Mouse (Mus musculus) mouse trophoblast stem cell (cell line): Measurements from ENCODE around the gene Pkm.

Experiments used
- in situ Hi-C, 2 experiments: fragments of 300-500 bp; cut with MseI, MboI; formaldehyde crosslinking; loops; 2 replicates in 1 of 2; 3 replicates in 1 of 2; pipeline ENCODE4 v1.15.1; 2025

The Pkm gene

DNA sequence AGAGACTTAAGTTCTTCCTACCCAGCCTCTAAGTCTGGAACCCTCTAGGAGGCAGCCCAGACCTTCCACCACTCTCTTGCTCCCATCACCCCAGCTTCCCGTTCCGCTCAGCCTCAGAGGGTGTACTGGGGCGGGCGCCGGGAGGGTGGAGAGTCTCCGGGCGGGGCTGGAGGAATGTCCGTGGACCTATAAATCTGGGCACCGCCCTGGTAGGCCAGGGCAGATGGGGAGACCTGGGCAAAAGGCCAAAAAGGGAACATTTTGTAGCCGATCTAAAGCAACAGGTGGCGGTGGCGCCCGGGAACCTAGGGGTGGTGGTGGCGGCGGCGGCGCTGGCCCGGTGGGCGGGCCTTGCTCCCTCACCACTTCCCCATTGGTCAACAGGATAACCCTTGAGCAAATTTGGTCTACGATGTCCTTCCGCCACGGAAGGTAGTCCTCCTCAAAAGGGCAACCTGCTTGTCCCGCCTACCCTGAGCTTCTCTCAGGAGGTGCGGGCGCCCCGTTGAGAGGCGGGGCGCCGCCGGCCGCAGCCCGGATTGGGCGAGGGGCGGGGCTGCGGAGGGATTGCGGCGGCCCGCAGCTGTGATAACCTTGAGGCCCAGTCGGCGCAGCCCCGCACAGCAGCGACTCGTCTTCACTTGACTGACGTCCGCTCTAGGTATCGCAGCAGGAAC lies at the start of gene Pkm:
Pkm (plus strand) TSS at position 411 of the 677 bp plus-strand sequence.
- in situ Hi-C loops: no loop called here

DNA sequence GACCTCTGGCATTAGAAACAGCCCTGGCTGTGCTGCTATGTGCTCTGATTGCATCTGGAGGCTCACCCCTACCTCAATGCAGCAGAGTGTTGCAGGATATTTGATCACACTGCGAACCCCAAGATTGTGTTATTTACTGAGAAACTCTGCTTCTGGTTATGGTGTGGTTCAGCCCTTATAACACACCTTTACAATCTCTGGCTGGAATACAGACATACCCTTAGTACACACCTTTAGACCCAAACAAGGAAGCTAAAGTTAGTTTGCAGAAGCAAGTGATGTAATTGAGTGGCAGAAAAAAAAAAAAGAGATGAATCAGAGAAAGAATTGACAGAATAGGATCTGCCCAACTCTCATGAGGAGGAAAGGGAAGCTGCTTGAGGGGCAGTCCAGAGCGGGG lies 45.2 kb upstream of the Pkm start:
- in situ Hi-C loops: no loop called here

DNA sequence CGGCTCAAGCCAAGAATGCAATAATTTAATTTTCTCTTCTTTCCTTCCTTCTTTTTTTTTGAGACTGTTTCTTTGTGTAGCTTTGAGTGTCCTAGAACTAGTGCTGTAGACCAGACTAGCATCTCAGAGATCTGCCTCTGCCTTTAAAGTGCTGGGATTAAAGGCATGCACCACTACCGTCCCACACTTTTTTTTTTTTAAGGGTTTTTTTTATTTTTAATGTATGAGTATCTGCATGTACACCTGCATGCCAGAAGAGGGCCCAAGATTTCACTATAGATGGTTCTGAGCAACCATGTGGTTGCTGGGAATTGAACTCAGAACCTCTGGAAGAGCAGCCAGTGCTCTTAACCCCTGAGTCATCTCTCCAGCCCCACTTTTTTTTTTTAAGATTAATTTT lies 40.4 kb upstream of the Pkm start:
- in situ Hi-C loops: no loop called here

DNA sequence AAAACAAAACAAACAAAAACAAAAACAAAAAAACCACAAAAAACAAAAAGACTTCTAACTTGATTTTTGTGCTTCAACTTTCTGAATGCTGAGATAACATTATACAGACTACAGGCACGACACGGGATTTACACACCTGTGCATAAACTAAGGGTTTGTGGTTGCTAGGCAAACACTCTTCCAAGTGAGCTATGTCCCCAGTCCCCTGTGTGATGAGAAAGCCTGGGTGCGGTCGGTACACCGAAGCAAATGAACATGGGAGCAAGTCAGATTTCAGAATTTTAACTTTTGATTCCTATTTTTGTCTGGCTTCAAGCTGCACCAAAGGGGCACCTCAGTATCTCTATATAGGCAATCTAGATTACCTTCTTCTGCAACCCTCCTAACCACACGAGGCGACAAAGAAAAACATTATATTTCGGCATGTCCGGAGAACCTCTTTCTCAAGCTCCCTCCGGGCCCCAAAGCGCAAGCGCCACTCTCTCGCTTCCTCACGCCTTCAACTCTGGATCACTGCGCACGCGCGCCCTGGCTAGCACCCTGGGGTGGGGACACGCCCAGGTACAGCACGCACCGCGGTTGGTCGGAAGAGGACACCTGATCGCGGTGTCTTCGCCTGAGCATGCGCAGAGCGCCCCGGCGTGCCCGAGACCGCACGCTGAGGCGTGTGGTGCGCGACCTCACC lies 39.4 kb upstream of the Pkm start, which contains the start of gene Parp6:
Parp6 (plus strand) TSS at position 663 of the 685 bp plus-strand sequence.
- in situ Hi-C loops: no loop called here

DNA sequence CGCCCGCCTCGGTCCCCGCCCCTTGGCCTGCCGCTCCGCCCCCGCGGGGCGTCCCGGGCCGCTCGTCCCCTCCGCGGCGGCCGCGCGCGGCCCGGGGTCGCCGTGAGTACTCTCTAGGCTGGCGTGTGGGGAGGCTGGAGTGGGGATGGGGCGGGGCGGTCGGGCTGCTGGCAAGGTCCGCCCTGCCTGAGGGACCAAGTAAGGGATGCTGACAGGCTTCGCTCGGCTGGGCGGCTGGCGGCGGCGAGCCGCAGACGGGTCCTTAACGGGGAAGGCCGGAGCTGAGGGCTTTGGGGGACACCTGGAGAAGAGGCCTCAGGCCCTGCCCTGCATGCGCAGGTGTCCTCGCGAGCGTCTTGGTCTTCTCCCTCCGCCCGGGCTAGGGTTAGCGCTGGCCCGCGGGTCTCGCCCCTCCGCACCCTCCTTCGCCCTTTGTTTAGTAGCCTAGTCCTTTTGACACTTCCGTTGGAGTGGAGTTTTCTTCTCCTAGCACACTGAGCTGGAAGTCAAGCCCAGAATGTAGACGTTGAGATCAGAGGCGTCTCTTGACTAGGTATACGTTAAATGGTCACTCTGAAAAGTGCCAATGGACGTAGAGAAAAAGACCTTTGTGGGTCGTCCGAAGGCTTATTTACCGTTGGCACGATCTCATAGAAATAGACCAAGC lies 38.7 kb upstream of the Pkm start:
- in situ Hi-C loops: no loop called here

DNA sequence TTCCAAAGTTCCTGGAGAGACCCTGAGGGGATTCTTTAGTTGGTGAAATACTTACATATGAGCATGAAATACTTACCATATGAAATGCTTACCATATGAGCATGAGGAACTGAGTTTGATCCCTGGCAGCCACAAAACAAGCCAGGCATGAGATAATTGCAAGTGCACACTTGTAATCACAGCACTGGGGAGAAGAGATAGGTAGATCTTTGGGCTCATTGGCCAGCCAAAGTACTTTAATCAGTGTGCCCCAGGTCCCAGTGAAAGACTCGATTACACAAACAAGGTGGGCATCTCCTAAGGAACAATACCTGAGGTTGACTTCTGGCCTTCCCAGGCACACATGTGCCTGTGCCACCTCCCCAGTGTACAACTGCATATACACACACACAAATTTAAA lies 17.8 kb upstream of the Pkm start:
- in situ Hi-C loops: no loop called here

DNA sequence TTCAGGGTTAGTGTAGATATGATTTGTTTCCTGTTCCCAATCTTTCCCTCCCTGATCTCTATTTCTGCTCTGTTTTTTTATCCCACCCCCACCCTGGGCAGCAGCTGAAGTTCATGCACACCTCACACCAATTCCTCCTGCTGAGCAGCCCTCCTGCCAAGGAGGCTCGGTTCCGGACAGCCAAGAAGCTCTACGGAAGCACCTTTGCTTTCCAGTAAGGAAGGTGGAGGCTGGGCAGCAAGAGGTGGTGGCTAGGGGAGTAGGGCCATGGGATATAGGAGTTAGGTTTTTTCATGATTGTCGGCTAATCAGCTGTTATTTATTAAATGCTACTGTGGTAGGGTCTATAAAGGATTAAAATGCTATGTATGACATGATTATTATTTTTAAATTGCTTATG lies 16.2 kb upstream of the Pkm start:
- in situ Hi-C loops: no loop called here

DNA sequence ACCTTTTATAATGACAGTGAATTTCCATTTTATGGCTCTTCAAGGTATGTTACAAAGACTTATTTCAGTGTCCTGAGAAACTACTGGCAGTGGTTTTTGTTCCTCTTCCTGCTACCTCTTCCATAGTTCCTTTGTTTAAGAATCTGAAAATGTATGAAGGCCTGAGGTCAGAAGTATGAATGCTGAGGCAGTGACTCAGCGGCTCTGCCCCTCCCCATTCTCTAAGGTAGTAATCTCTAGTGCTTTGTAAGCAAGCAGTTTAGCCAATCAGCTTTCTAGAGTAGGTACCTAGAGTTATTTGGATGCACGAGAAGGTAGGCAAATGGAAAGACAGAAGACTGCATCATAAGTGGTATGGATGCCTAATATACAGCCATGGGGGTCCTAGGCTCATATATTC lies 14.8 kb upstream of the Pkm start:
- in situ Hi-C loops: no loop called here

DNA sequence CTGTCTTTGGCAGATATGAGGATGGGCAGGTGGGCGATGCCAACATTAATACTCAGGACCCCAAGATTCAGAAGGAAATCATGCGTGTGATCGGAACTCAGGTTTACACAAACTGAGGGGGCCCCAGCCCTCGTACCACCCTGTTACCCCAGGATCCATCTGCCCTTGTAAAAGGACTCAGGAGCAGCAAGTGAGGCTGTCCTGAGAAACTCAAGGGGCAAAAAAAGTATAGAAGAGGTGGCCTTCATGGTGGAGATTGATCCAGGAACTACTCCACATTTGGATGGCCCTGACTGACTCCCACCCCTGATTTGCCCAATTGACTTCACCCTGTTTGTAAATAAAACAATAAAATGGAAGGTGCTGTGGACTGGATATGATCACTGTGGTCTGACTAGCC lies 6.3 kb upstream of the Pkm start:
- in situ Hi-C loops: no loop called here

DNA sequence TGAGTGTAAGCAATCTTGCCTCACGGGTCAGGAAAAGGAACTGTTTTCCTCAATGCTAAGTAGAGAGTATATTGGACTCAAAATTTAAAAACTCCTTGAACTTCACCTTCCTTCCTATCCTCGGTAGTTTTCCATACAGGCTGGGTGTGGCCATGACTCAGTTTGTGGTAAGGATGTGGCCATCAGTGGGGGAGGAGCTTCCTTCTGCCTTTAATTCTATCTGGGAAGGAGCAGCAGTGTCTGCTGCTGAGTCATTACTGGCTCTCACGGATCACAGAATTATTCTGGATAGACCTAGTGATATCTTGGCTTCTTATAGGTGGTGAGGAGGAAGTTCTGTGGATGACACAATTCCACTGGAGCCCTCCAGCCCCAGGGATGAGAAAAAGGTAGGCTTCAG lies 2.8 kb upstream of the Pkm start:
- in situ Hi-C loops: no loop called here

DNA sequence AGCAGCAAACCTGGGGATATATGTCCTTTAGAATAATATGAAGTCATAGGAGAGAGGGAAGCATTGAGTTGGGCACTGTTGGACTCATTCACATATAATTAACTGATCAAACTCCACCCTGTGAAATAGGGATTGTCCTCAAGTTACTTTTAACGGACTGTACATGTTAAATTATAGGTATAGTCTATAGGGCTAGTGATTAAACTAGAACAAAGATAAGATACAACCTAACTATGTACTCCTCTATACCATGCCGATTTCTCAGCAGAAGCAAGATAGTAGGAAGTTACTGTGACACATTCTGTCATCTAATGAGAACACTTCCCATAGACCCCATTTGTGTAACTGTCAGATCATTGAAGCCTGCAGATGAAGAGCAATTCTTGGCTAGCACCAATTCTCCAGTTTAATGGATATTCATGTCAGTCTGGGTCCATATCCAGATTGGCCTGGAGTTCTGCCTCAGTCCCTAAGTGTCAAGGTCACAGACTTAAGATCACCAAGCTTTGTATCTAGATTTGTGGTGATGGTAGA lies 1.7 kb upstream of the Pkm start:
- in situ Hi-C loops: no loop called here

DNA sequence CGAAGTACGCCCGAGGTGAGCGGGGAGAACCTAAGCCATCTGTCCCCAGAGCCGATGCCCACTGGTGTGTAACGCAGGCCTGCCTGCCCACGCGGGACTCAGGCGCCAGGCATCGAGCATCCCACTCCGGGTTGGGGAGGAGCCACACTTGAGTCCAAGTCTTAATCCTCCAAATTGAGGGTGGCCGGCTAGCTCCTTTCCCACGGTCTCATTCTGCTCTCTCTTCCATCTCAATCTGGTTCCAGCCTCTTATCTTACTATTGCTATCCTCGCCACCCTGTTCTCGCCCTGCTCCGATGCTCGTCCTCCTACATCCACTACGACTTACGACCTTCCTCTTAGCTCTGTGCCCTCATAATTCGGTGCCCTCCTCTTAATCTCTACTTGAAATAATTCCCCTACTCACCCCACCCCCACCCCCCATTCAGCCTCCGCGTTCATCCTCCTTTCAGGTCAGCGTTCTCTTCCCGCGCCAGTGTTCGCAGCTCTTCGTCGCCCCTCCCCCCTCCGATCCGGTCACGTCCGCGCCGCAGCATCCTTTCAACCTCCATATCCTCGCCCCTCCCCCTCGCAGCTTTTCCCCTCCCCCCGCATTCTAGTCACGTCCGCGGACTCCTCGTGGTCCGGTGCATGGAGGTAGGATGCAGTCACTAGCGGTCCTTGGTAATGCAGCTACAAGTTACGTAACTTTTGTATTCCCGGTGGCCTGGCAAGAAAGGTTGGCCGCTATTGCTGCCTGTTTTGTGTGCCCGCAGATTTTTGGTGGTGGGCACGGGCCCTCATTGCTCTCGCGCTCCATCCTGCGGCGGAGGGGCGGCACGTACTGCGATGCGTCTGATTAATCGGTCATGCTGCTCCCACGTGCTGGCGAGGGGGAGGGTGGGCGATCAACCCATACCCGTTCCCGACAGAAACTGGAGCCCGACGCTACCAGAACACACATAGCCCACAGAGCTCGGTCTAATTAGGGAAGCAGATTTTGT lies 758 bp downstream of the Pkm start:
- in situ Hi-C loops: no loop called here

DNA sequence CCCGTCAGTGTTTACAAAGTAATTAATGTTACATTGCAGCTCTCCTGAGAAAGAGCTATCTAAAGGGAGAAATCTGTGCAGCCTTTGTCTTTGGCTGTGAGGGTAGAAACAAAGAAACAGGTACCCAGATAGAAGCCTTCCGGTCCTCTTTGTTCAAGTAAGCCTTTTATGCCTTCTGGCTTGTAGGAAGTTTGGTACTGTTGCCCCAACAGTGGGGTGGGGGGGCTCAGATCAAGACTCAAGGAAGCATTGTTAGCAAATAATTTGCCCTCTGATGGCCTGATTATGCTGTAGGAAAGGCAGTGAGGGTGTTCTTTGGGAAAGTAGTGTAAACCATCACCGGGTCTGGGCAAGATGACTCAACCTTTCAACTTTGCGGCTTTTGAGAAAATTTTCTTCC lies 2.0 kb downstream of the Pkm start:
- in situ Hi-C loops: no loop called here

DNA sequence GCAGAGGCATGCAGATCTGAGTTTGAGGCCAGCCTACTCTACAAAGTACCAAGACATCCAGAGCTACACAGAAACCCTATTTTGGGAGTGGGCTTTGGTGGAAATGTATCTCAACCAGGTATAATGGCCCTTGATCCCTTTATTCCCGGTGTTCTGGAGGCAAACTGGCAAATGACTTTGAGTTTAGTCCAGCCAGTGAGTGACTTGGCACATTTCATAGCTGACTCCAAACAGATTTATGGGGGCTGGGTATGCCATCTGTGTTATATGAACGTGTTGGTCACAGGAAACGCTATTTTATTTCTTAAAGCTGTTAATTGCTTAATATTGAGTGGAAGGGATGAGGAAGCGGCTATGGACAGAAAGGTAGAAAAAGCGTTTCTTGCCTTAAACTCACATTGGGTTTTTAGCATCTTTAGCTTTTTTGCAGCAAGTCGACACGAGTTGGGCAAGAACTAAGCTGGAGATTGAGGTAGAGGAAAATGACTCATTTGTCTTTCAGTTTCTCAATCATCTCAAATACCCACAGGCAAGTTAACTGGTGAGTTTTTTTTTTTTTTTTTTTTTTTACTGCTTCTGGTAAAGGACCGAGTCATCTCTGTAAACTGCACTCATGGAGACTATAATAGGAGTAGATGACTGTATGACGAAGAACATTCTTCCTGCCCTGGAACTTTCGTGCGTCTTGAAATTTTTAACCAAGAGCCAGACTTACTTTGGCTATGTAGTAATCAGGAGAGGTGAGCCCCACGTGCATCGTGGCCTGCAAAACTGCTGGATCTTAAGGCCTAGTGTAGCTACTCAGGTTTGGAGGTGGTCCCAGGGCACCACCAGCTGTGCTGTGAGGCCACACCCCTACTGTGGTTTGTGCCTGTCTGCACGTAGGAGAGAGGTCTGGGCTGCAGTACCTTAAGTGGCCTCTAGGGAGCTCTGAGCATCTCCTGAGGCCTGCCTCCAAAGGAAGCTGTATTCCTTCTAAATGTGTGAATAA lies 3.2 kb downstream of the Pkm start:
- in situ Hi-C loops: no loop called here

DNA sequence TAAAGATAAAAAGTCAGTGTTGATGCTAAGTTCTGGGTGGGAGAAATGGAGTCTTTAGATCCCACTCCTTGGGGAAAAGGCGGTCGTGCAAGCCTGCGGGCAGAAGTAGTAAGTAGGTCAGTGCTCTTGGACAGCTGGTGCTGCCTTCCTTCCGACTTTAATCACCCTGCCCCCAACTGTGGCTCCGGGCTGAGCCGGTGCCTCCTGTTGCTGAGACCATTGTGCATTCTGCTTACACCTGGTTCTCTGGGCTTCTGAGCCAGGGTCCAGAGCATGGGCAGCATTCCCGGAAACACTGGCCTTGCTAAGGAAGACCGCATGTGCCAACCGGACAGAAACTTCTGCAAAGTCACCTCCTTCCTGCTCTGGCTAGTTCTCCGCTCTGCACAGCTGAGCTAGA lies 4.3 kb downstream of the Pkm start:
- in situ Hi-C loops: no loop called here

DNA sequence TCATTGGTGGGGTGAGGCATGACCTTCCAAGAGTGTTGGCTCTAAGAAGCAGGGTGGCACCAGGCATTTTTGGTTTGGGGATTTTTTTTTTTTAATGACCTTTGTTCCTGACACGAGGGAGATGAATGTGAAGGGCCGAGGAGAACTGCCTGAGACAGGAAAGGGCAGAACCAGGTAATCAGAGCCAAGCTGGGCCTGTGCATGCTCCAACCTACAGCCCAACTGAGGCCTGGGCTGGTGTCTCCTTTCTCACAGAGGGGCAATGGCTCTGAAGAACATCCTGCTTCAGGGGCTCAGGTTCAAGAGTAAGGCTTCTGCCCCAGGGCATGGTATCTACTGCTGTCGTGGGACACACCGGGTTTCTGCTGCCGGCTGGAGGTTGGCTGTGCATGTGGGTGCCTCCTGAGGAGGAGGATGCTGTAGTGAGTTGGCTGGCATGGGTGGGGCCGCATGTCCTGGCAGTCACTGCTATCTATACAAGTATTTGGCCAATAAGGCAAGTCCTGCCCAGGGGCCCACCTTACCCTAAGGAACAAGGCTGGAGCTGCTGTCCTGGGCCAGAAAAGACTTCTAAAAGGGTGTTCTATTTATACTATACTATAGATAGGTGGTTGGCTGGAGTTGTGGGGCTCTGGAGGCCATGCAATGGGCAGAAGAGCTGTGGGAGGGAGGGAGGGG lies 5.3 kb downstream of the Pkm start:
- in situ Hi-C loops: no loop called here

DNA sequence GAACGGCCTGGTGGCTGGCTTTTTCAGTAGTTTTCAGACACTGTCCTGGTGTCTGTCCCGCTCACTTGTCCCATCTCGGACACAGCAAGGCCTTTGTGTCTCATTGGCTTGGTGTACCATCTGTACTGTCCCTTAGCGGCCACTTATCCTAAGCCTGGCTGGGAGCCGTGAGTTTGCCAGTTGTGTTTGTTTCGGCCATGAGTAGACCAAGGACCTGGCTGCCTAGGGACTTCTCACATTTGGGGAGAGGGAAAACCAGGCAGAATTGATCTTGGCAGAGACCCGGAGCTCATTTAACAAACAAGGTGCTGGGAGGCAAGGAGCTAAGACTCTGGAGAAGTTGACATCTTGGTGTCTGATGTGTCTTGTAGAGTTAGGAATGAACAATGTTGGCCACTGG lies 7.1 kb downstream of the Pkm start:
- in situ Hi-C loops: no loop called here

DNA sequence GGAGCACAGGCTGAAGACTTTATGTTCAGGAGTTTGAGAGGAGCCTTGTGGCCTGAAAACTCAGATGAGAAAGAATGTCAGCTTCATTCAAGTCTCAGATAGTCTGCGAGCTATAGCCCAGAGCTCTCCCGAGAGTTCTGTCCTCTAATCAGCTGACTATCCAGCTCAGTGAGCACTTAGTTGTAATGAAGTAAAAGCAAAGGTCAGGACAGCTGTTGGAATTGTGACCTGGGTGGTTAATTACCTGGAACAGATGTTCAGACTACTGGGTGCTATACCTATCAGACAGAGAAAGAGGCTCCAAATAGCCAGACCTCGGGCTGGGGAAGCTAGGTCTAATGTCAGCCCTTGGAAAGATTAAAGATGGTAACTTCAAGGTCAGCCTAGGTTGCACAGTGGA lies 7.8 kb downstream of the Pkm start:
- in situ Hi-C loops: no loop called here

DNA sequence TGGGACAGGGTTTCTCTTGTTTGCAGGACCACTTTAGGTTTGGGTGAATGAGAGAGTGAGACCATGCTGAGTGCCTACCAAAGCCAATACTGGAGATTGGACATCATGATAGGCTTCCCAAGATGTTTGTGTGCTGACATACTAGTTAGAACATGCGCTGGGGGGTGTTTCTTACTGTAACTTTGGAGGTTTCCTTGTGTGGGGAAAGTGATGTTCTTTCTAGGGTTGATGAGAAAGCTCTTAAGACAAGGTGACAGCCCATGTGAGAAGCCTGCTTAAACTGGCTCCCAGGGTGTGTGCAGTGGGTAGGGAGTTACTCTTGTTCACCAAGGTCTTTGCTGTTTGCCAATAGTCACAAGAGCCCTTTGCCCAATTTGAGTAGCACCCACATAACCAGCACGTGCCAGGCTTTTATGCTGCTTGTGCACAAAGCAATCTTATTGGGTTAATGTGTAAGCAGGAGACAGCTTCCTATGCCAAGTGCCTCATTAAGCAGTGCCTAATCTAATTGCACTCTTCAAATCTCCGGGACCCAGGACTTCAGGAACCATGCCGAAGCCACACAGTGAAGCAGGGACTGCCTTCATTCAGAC lies 8.6 kb downstream of the Pkm start:
- in situ Hi-C loops: no loop called here
